Mouse (Mus musculus): Measurements from ENCODE around the gene Gm5168. TPM values are rescaled to one million over a fixed set of nuclear protein-coding genes. Genes with fewer than 3 reads are reported as not detected.
"Not testable (repeated sequence)": the region's sequence is repeated elsewhere in the genome, so short reads cannot be mapped to it uniquely, and the experiment has no call there.

The Gm5168 gene
- not detected in 2 replicates for polyA plus RNA-seq (2011; ENCODE audit: insufficient read depth, insufficient read length, low read depth, missing spikeins)

DNA sequence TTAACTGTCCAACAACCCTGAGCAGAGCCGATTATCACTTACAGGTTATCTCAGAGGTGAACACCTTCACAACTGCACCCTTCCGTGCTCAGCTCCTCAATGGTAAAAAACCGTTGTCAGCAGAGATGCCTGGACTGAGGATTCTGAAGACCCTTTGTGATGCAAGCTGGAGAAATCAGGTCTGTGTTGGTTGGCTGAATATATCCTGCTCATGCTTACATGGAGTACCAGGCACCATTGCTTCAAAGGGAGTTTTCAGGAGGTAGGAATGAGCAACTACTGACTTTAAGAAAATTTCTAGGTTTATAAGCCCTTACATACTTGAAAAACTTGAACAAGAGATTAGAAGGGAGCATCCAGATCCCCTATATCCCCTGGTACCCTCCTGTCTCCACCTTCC lies at the start of gene Gm5168:
Gm5168 (minus strand) TSS at position 101 of the 400 bp plus-strand sequence.
- not testable (repeated sequence) for H3K27ac ChIP-seq (ENCODE audit: insufficient read depth, low read length); H3K9ac ChIP-seq (ENCODE audit: low read depth, poor library complexity, severe bottlenecking); H3K4me3 ChIP-seq (ENCODE audit: low read depth, low read length); H3K4me1 ChIP-seq (ENCODE audit: control insufficient read depth, insufficient read depth, low read length); H3K9me3 ChIP-seq (replicated peaks; ENCODE audit: control insufficient read depth, insufficient read depth, low read length, poor library complexity, severe bottlenecking); H3K27me3 ChIP-seq (ENCODE audit: control insufficient read depth, insufficient read depth, low read length, poor library complexity, severe bottlenecking); H3K36me3 ChIP-seq (ENCODE audit: control insufficient read depth, insufficient read depth, low read length, poor library complexity, severe bottlenecking)

Other genes with a start within 250 kb of the Gm5168 start
- gene Gm2012, start 180.3 kb upstream of the Gm5168 start, polyA plus RNA-seq (2011; ENCODE audit: insufficient read depth, insufficient read length, low read depth, missing spikeins): not detected in 2 replicates